In genomic region chr2:104740248-104740949, GRCm38 (mm10) we compare ENCODE assay signal across 23 mouse cellular contexts. TPM values are rescaled to one million over a fixed set of nuclear protein-coding genes. Genes with fewer than 3 reads are reported as not detected.
DNase-seq lines count a peak whose midpoint lies in the region; ATAC-seq and TF ChIP-seq lines count a peak whose summit lies in the region.
"Had no signal": no experiment of that assay in that cellular context is flagged by ENCODE, and none has a peak within 500 bp of the region (broad histone marks: within the 10 kb centered on the region; RNA-seq: fewer than 3 reads in every experiment).

No protein-coding gene starts in this region.

- no peak for TF ChIP-seq POLR2A in small intestine, adult 2 months (IDR thresholded peaks at IDR 0.05; ENCODE audit: low read depth, low read length)

- intact Hi-C loops in gastrocnemius, adult 2 months (cut with DNase I): no loop called here

- TF ChIP-seq CTCF in gastrocnemius, adult 2 months (IDR thresholded peaks at IDR 0.05): no peak
- no peak for TF ChIP-seq CTCF in small intestine, adult 2 months (IDR thresholded peaks at IDR 0.05; ENCODE audit: extremely low read depth, insufficient read length, insufficient replicate concordance, low read depth, low read length)

- peaks cover 41% of the 10 kb centered on the region for H3K27me3 ChIP-seq in liver, embryonic 13.5 days
- H3K27me3 ChIP-seq in intestine, embryonic 16.5 days (replicated peaks; ENCODE audit: control insufficient read depth, insufficient read depth, low read length): no peaks in the 10 kb centered on the region
- no peaks in the 10 kb centered on the region for H3K27me3 ChIP-seq in small intestine, adult 2 months (ENCODE audit: control insufficient read depth, insufficient read depth, low read length)

- H3K27ac ChIP-seq in gastrocnemius, adult 2 months: no peak overlapping the region
- H3K27ac ChIP-seq in liver, embryonic 13.5 days: no peak overlapping the region
- peak overlapping the region; percentile 60 for H3K27ac ChIP-seq in intestine, embryonic 16.5 days (ENCODE audit: low read length)
- peak overlapping the region; percentile 84 for H3K27ac ChIP-seq in small intestine, adult 2 months (ENCODE audit: insufficient read depth, low read depth, low read length)
- H3K27ac ChIP-seq: left cerebral cortex, adult 2 months; limb, embryonic 10.5 days; midbrain, embryonic 12.5 days had no signal

- no peak for ATAC-seq in liver, embryonic 13.5 days (ENCODE audit: low read depth)
- ATAC-seq in intestine, embryonic 16.5 days: peak; percentile 32

- peak; percentile 20 for DNase-seq in gastrocnemius, adult 2 months
- DNase-seq in gastrocnemius, adult 18-20 months (ENCODE audit: low spot score): no peak
- DNase-seq in liver, embryonic 13.5 days: no peak
- no peak for DNase-seq in liver
- no peak for DNase-seq in thymus, postnatal 0 days (ENCODE audit: low spot score)
- DNase-seq: adrenal gland, postnatal 36 days; cerebellum, adult 2 months; heart, adult 18-20 months; kidney, adult 11 months; lung, embryonic 14.5 days; lung, postnatal 4 days; right cerebral cortex, postnatal 4 days; thymus, adult 18-20 months had no signal

- H3K9me3 ChIP-seq in liver, embryonic 13.5 days (replicated peaks): no peaks in the 10 kb centered on the region
- H3K9me3 ChIP-seq in intestine, embryonic 16.5 days (ENCODE audit: control insufficient read depth, low read length): no peaks in the 10 kb centered on the region
- H3K9me3 ChIP-seq: G1E; limb, embryonic 10.5 days; midbrain, embryonic 12.5 days had no signal

- H3K36me3 ChIP-seq in liver, embryonic 13.5 days: no peaks in the 10 kb centered on the region
- H3K36me3 ChIP-seq in intestine, embryonic 16.5 days (ENCODE audit: control insufficient read depth, insufficient read depth, low read length): no peaks in the 10 kb centered on the region
- H3K36me3 ChIP-seq in small intestine, adult 2 months (ENCODE audit: control insufficient read depth, insufficient read depth, low read length): no peaks in the 10 kb centered on the region
- H3K36me3 ChIP-seq: G1E; limb, embryonic 10.5 days; midbrain, embryonic 12.5 days had no signal

- peak overlapping the region; percentile 87 for H3K4me3 ChIP-seq in gastrocnemius, adult 2 months
- H3K4me3 ChIP-seq in liver, embryonic 13.5 days (replicated peaks): no peak overlapping the region
- peak overlapping the region; percentile 89 for H3K4me3 ChIP-seq in intestine, embryonic 16.5 days (ENCODE audit: low read length)
- no peak overlapping the region for H3K4me3 ChIP-seq in small intestine, adult 2 months (ENCODE audit: low read depth, low read length)
- H3K4me3 ChIP-seq: left cerebral cortex, adult 2 months; limb, embryonic 10.5 days; midbrain, embryonic 12.5 days had no signal

- no peak overlapping the region for H3K9ac ChIP-seq in liver, embryonic 13.5 days
- H3K9ac ChIP-seq in intestine, embryonic 16.5 days (ENCODE audit: low read depth, low read length): peak overlapping the region; percentile 97
- H3K9ac ChIP-seq: lung, embryonic 14.5 days; midbrain, embryonic 12.5 days had no signal

- peaks cover 2% of the 10 kb centered on the region; the same call in 1 of the 2 replicates for H3K4me1 ChIP-seq in liver, embryonic 13.5 days (replicated peaks)
- H3K4me1 ChIP-seq in intestine, embryonic 16.5 days (ENCODE audit: control insufficient read depth, insufficient read depth, low read length): peaks cover 17% of the 10 kb centered on the region
- peaks cover 3% of the 10 kb centered on the region; the same call in 1 of the 2 replicates for H3K4me1 ChIP-seq in small intestine, adult 2 months (ENCODE audit: control insufficient read depth, insufficient read depth, insufficient read length, low read length)

- WGBS in liver, embryonic 13.5 days (ENCODE audit: insufficient replicate concordance): 55% methylated on average over 7 of the region's 7 CpGs
- 44% methylated on average over 7 of the region's 7 CpGs for WGBS in intestine, embryonic 16.5 days
- 30% methylated on average over 7 of the region's 7 CpGs for WGBS in small intestine, adult 2 months

- peak overlapping the region; percentile 82; the same call in 1 of the 2 replicates for H3K4me2 ChIP-seq in liver, embryonic 13.5 days
- peak overlapping the region; percentile 81 for H3K4me2 ChIP-seq in intestine, embryonic 16.5 days (ENCODE audit: low read depth, low read length)
- H3K4me2 ChIP-seq: lung, embryonic 14.5 days; midbrain, embryonic 12.5 days had no signal

RNA-seq across cellular contexts. Expression of gene Depdc7, which starts 2.3 kb away (rescaled TPM):
- 1 to 10 TPM; 1.5 to 1.7 TPM for total RNA-seq in gastrocnemius, adult 2 months (2021)
- 1 to 10 TPM; 1.6 to 2.0 TPM for total RNA-seq in gastrocnemius, adult 18-20 months (2021)
- polyA plus RNA-seq in liver, embryonic 13.5 days (2015; fragmentation: Nextera tagmentation; extraction: Ambion mirVana): 9.8 and 13.2 TPM in 2 replicates
- polyA plus RNA-seq in intestine, embryonic 16.5 days (2015; fragmentation: Nextera tagmentation; extraction: Ambion mirVana): 44.7 and 46.7 TPM in 2 replicates
- polyA plus RNA-seq in small intestine, adult 2 months (2012; rRNA removed): 3.5 and 15.7 TPM in 2 replicates
- polyA plus RNA-seq in thymus, postnatal 0 days (2015; fragmentation: Nextera tagmentation; extraction: Ambion mirVana): 3.7 and 4.0 TPM in 2 replicates

RNA-seq across cellular contexts. Expression of gene Pin1rt1, which starts 24.2 kb away (rescaled TPM):
- total RNA-seq in gastrocnemius, adult 2 months (2021): not detected
- total RNA-seq in gastrocnemius, adult 18-20 months (2021): not detected
- polyA plus RNA-seq in liver, embryonic 13.5 days (2015; fragmentation: Nextera tagmentation; extraction: Ambion mirVana): not detected in 2 replicates
- not detected in 2 replicates for polyA plus RNA-seq in intestine, embryonic 16.5 days (2015; fragmentation: Nextera tagmentation; extraction: Ambion mirVana)
- not detected in 2 replicates for polyA plus RNA-seq in small intestine, adult 2 months (2012; rRNA removed)
- not detected in 2 replicates for polyA plus RNA-seq in thymus, postnatal 0 days (2015; fragmentation: Nextera tagmentation; extraction: Ambion mirVana)
- total RNA-seq: adrenal gland, postnatal 36 days; G1E; heart, adult 18-20 months; left cerebral cortex, adult 2 months; neutrophil, adult 5-6 weeks had no signal
- polyA plus RNA-seq: embryonic facial prominence, embryonic 11.5 days; G1E; heart, embryonic 16.5 days; hindbrain, embryonic 11.5 days; limb, embryonic 10.5 days; lung, embryonic 14.5 days; midbrain, embryonic 12.5 days had no signal

RNA-seq across cellular contexts. Expression of gene Tcp11l1, which starts 28.4 kb away (rescaled TPM):
- total RNA-seq in gastrocnemius, adult 2 months (2021): 1 to 10 TPM; 8.6 to 9.2 TPM
- total RNA-seq in gastrocnemius, adult 18-20 months (2021): 10 to 100 TPM in 1 of 2 experiments, 1 to 10 TPM in 1; 7.1 to 10.8 TPM
- 6.8 and 6.9 TPM in 2 replicates for polyA plus RNA-seq in liver, embryonic 13.5 days (2015; fragmentation: Nextera tagmentation; extraction: Ambion mirVana)
- 21.8 and 24.5 TPM in 2 replicates for polyA plus RNA-seq in intestine, embryonic 16.5 days (2015; fragmentation: Nextera tagmentation; extraction: Ambion mirVana)
- 1.9 and 2.4 TPM in 2 replicates for polyA plus RNA-seq in small intestine, adult 2 months (2012; rRNA removed)
- 12.6 and 16.4 TPM in 2 replicates for polyA plus RNA-seq in thymus, postnatal 0 days (2015; fragmentation: Nextera tagmentation; extraction: Ambion mirVana)

Comparison
In these comparisons a context has a peak if more than half of its experiments do, and no peak if none do; other contexts are left out.
1. H3K27ac ChIP-seq: peak in intestine, embryonic 16.5 days (single experiment) and small intestine, adult 2 months (single experiment); none in gastrocnemius, adult 2 months (single experiment) and liver, embryonic 13.5 days (single experiment).
2. H3K4me3 ChIP-seq: peak in gastrocnemius, adult 2 months (single experiment) and intestine, embryonic 16.5 days (single experiment); none in liver, embryonic 13.5 days (single experiment) and small intestine, adult 2 months (single experiment).